Mouse (Mus musculus) midbrain, embryonic 10.5 days (tissue): ENCODE measurements around the gene Mthfd2. TPM values are rescaled to one million over a fixed set of nuclear protein-coding genes. Genes with fewer than 3 reads are reported as not detected.

Experiments used
- DNase-seq: peaks from one replicate; pipeline ENCODE4 v3.0.0-alpha.2; 2017; ENCODE audit warnings: low spot score
- H3K27ac ChIP-seq: fragments of 300-500 bp; sonication (generic); replicated peaks from 2 replicates; pipeline ENCODE4 v1.5.1; 2016; ENCODE audit warnings: mild to moderate bottlenecking
- H3K27me3 ChIP-seq: fragments of 300-500 bp; sonication (generic); 2 replicates; pipeline ENCODE4 v1.6.1; 2016; ENCODE audit warnings: low read depth, mild to moderate bottlenecking; ENCODE audit not compliant: poor library complexity, severe bottlenecking
- H3K36me3 ChIP-seq: fragments of 300-500 bp; sonication (generic); 2 replicates; pipeline ENCODE4 v1.6.1; 2016; ENCODE audit warnings: mild to moderate bottlenecking, moderate library complexity
- H3K4me1 ChIP-seq: fragments of 300-500 bp; sonication (generic); 2 replicates; pipeline ENCODE4 v1.6.1; 2016
- H3K4me3 ChIP-seq: fragments of 300-500 bp; sonication (generic); 2 replicates; pipeline ENCODE4 v1.5.1; 2016; ENCODE audit warnings: mild to moderate bottlenecking, moderate library complexity
- H3K9me3 ChIP-seq: fragments of 300-500 bp; sonication (generic); replicated peaks from 2 replicates; pipeline ENCODE4 v1.6.1; 2016; ENCODE audit warnings: mild to moderate bottlenecking
- WGBS: fragments of 180-500 bp; shearing (Covaris S2); methylation state at CpG from one replicate; pipeline ENCODE4 v1.1.7; 2016; 5-methylcytosine and 5-hydroxymethylcytosine counted together
- polyA plus RNA-seq: library from polyadenylated mRNA; unstranded; fragments of >200 nt; fragmentation: Nextera tagmentation; extraction: Ambion mirVana; gene quantifications from 2 replicates; pipeline ENCODE4 v1.2.1, GENCODE M21; 2016

The Mthfd2 gene
- polyA plus RNA-seq, result 53.2 and 64.0 TPM in 2 replicates

- H3K27me3 ChIP-seq, result no peaks in the 10 kb centered on the region
- H3K27ac ChIP-seq, result peak within 1 kb of the TSS; percentile 98
- H3K36me3 ChIP-seq, result peaks cover 24% of the 10 kb centered on the region
- H3K9me3 ChIP-seq, result no peaks in the 10 kb centered on the region
- H3K4me1 ChIP-seq, result peaks cover 22% of the 10 kb centered on the region
- peak; percentile 94 for DNase-seq
- peak within 1 kb of the TSS; percentile 97 for H3K4me3 ChIP-seq
- 2% methylated on average over 61 of the region's 65 CpGs for WGBS
These were observed at the start of gene Mthfd2, which contains the start of gene Mob1a for GRCm38 (mm10) chr6:83325525-83326393. Mthfd2 (minus strand) TSS chr6:83325908. Mob1a (plus strand) TSS chr6:83326016.

- Histone ChIP-seq H3K4me1 (no peaks in the 10 kb centered on the region), H3K36me3 (peaks cover 100% of the 10 kb centered on the region), H3K9me3 (no peaks in the 10 kb centered on the region), H3K4me3 (no peak overlapping the region), H3K27ac (no peak overlapping the region), H3K27me3 (no peaks in the 10 kb centered on the region)
- no peak for DNase-seq
- 88% methylated on average over 9 of the region's 9 CpGs for WGBS
These were observed 48.1 kb upstream of the Mthfd2 start for GRCm38 (mm10) chr6:83373704-83374300.

GRCm38 (mm10) chr6:83371350-83371749, 45.6 kb upstream of the Mthfd2 start:
- peaks cover 100% of the 10 kb centered on the region for H3K36me3 ChIP-seq
- WGBS, result 86% methylated on average over 3 of the region's 3 CpGs
- no peaks in the 10 kb centered on the region for H3K9me3 ChIP-seq

GRCm38 (mm10) chr6:83370316-83370965, 44.7 kb upstream of the Mthfd2 start:
- Histone ChIP-seq H3K4me3 (no peak overlapping the region), H3K27ac (no peak overlapping the region), H3K36me3 (peaks cover 96% of the 10 kb centered on the region), H3K27me3 (no peaks in the 10 kb centered on the region), H3K9me3 (no peaks in the 10 kb centered on the region), H3K4me1 (no peaks in the 10 kb centered on the region)
- DNase-seq, result no peak
- WGBS, result 94% methylated on average over 21 of the region's 21 CpGs

More at GRCm38 (mm10) chr6:83371350-83371749, 45.6 kb upstream of the Mthfd2 start:
- no peak overlapping the region for H3K4me3 ChIP-seq
- no peak overlapping the region for H3K27ac ChIP-seq
- no peak for DNase-seq
- H3K27me3 ChIP-seq, result no peaks in the 10 kb centered on the region
- H3K4me1 ChIP-seq, result no peaks in the 10 kb centered on the region

GRCm38 (mm10) chr6:83363075-83363474, 37.4 kb upstream of the Mthfd2 start:
- 92% methylated on average over 12 of the region's 12 CpGs for WGBS
- H3K27ac ChIP-seq, result no peak overlapping the region
- no peaks in the 10 kb centered on the region for H3K9me3 ChIP-seq
- H3K4me1 ChIP-seq, result no peaks in the 10 kb centered on the region
- no peaks in the 10 kb centered on the region for H3K27me3 ChIP-seq
- no peak overlapping the region for H3K4me3 ChIP-seq
- peaks cover 86% of the 10 kb centered on the region for H3K36me3 ChIP-seq
- DNase-seq, result no peak

- Histone ChIP-seq H3K27ac (no peak overlapping the region), H3K9me3 (no peaks in the 10 kb centered on the region), H3K36me3 (peaks cover 85% of the 10 kb centered on the region), H3K27me3 (no peaks in the 10 kb centered on the region), H3K4me3 (no peak overlapping the region), H3K4me1 (no peaks in the 10 kb centered on the region)
- no peak for DNase-seq
- 89% methylated on average over 11 of the region's 11 CpGs for WGBS
These were observed 36.0 kb upstream of the Mthfd2 start for GRCm38 (mm10) chr6:83361523-83362248.

- no peak for DNase-seq
- WGBS, result 91% methylated on average over 10 of the region's 10 CpGs
- no peaks in the 10 kb centered on the region for H3K4me1 ChIP-seq
- no peaks in the 10 kb centered on the region for H3K9me3 ChIP-seq
- no peak overlapping the region for H3K4me3 ChIP-seq
- peaks cover 93% of the 10 kb centered on the region for H3K36me3 ChIP-seq
- no peak overlapping the region for H3K27ac ChIP-seq
- no peaks in the 10 kb centered on the region for H3K27me3 ChIP-seq
These were observed 31.7 kb upstream of the Mthfd2 start for GRCm38 (mm10) chr6:83357436-83357835.

- 0 out of 2 replicates have a peak, but pooled peaks cover 2% of the 10 kb centered on the region for H3K4me1 ChIP-seq
- H3K27me3 ChIP-seq, result no peaks in the 10 kb centered on the region
- H3K4me3 ChIP-seq, result no peak overlapping the region
- H3K9me3 ChIP-seq, result no peaks in the 10 kb centered on the region
- H3K27ac ChIP-seq, result no peak overlapping the region
- H3K36me3 ChIP-seq, result peaks cover 91% of the 10 kb centered on the region
- WGBS, result 25% methylated on average over 7 of the region's 7 CpGs
- DNase-seq, result peak; percentile 82
These were observed 30.9 kb upstream of the Mthfd2 start for GRCm38 (mm10) chr6:83356569-83357138.

GRCm38 (mm10) chr6:83354856-83355781, 29.4 kb upstream of the Mthfd2 start:
- Histone ChIP-seq H3K9me3 (no peaks in the 10 kb centered on the region), H3K27ac (no peak overlapping the region), H3K27me3 (no peaks in the 10 kb centered on the region), H3K4me3 (no peak overlapping the region), H3K36me3 (peaks cover 79% of the 10 kb centered on the region), H3K4me1 (peaks cover 15% of the 10 kb centered on the region)
- DNase-seq, result no peak
- 89% methylated on average over 9 of the region's 9 CpGs for WGBS

- Histone ChIP-seq H3K27me3 (no peaks in the 10 kb centered on the region), H3K36me3 (peaks cover 56% of the 10 kb centered on the region), H3K27ac (no peak overlapping the region), H3K4me1 (peaks cover 30% of the 10 kb centered on the region), H3K4me3 (no peak overlapping the region), H3K9me3 (no peaks in the 10 kb centered on the region)
- DNase-seq, result no peak
- WGBS, result 97% methylated on average over 24 of the region's 24 CpGs
These were observed 27.1 kb upstream of the Mthfd2 start for GRCm38 (mm10) chr6:83352666-83353410.
